Mouse (Mus musculus): ENCODE results near the gene Btg1. TPM values are rescaled to one million over a fixed set of nuclear protein-coding genes. Genes with fewer than 3 reads are reported as not detected.

The Btg1 gene
- polyA plus RNA-seq, 1 experiment from 2014 or later = 37.3 TPM

DNA sequence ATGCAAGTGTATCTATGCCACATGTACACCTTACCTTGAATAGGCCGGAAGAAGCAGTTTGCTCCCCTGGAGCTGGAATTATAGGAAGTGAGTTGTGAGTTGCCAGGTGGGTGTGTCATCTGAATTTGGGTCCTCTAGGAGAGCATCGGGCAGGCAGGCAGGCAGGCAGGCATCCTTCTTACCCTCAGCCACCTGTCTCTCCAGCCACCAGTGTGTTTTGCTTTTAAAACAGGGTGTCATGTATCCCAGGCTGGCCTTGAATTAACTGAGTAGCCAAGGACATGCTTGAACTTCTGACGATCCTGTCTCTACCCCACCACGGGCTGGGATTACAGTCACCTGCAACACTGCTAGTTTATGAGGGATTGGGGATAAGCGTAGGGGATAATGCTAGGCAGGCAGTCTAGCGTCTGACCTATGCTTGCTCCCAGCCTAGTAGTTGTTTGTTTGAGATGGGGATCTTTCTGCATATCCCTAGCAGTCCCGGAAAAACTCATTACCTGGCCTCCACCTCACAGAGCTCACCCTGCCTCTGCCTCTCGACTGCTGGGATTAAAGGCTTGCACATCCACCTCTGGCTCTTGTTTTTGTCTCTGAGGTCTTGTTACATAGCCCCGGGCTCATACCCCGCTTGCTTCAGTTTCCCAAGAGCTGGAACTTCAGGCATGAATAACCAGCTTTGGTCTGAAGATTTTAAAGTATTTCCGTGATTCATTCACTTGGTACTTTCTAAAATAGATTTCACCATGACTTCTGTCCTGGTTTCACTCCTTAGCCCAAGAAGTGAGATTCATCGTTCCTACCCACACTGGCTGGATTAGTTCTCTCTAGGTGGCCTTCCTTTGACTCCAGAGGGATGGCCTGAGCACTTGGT lies 15.7 kb downstream of the Btg1 start:
- ATAC-seq = no peak
- DNase-seq = no peak
- 69% methylated on average over 12 of the region's 12 CpGs for WGBS (ENCODE audit: insufficient replicate concordance)
- no peak overlapping the region for H3K4me3 ChIP-seq (ENCODE audit: low read depth, low read length)
- no peak overlapping the region for H3K4me2 ChIP-seq (ENCODE audit: low read depth, low read length)
- H3K9ac ChIP-seq (replicated peaks) = no peak overlapping the region
- H3K4me1 ChIP-seq (ENCODE audit: insufficient read depth) = peaks cover 6% of the 10 kb centered on the region; the same call in 1 of the 2 replicates
- H3K9me3 ChIP-seq (ENCODE audit: low read length) = no peaks in the 10 kb centered on the region
- 0 out of 2 replicates have a peak, but pooled peaks cover under 1% of the 10 kb centered on the region for H3K36me3 ChIP-seq (replicated peaks; ENCODE audit: insufficient read depth, low read length)
- TF ChIP-seq CTCF (IDR thresholded peaks at IDR 0.05; ENCODE audit: low read depth) = no peak
- TF ChIP-seq EP300 (IDR thresholded peaks at IDR 0.05; ENCODE audit: low read depth) = no peak
- H3K27ac ChIP-seq (ENCODE audit: low read depth) = no peak overlapping the region
- no peaks in the 10 kb centered on the region for H3K27me3 ChIP-seq (ENCODE audit: insufficient read depth, low read length)

DNA sequence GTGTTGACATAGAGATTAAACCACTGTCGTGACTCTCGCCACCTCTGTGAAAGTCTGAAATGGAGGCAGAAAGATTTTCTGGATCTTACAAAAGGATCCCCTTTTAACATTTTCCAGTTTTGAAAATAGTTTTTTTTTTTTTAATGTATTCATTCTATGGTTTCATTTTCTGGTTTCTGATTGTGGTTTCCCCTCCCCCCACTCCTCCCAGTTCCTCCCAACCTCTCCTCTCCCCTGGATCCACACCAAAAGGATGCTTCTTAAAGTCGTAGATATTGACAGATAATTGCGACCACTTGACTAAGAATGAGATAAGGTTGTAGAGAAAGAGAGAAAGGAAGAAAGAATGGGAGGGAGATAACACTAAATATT lies 16.3 kb downstream of the Btg1 start:
- H3K4me3 ChIP-seq (ENCODE audit: low read depth, low read length) = no peak overlapping the region
- H3K9me3 ChIP-seq (ENCODE audit: low read length) = no peaks in the 10 kb centered on the region
- peaks cover 6% of the 10 kb centered on the region; the same call in 1 of the 2 replicates for H3K4me1 ChIP-seq (ENCODE audit: insufficient read depth)
- no peak overlapping the region for H3K27ac ChIP-seq (ENCODE audit: low read depth)
- no peak overlapping the region for H3K4me2 ChIP-seq (ENCODE audit: low read depth, low read length)
- no peak overlapping the region for H3K9ac ChIP-seq (replicated peaks)
- TF ChIP-seq EP300 (IDR thresholded peaks at IDR 0.05; ENCODE audit: low read depth) (no peak), CTCF (IDR thresholded peaks at IDR 0.05; ENCODE audit: low read depth) (no peak)
- WGBS (ENCODE audit: insufficient replicate concordance) = 56% methylated on average over 4 of the region's 4 CpGs
- DNase-seq (no peak), ATAC-seq (no peak)
- H3K36me3 ChIP-seq (replicated peaks; ENCODE audit: insufficient read depth, low read length) = no peaks in the 10 kb centered on the region
- no peaks in the 10 kb centered on the region for H3K27me3 ChIP-seq (ENCODE audit: insufficient read depth, low read length)

DNA sequence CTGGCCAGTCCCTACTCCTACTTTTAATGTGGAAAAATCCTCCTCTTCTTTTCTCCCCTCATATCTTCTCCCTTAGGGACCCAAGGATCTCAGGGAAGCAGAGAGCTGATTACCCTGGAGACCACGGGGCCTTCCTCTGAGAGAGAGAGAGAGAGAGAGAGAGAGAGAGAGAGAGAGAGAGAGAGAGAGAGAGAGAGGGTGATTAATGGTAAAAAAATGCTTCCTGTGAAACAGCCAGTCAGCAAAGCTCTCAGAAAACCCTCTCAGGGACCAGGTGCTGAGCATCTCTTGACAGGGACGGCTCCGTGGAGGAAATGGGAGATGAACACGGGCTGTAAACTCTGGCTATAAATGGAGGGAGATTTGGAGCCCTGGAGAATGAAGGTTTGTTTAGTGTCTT lies 18.7 kb downstream of the Btg1 start:
- no peak for ATAC-seq
- no peak overlapping the region for H3K4me3 ChIP-seq (ENCODE audit: low read depth, low read length)
- H3K27ac ChIP-seq (ENCODE audit: low read depth) = no peak overlapping the region
- H3K9ac ChIP-seq (replicated peaks) = no peak overlapping the region
- H3K36me3 ChIP-seq (replicated peaks; ENCODE audit: insufficient read depth, low read length) = no peaks in the 10 kb centered on the region
- TF ChIP-seq EP300 (IDR thresholded peaks at IDR 0.05; ENCODE audit: low read depth) (no peak), CTCF (IDR thresholded peaks at IDR 0.05; ENCODE audit: low read depth) (no peak)
- H3K27me3 ChIP-seq (ENCODE audit: insufficient read depth, low read length) = no peaks in the 10 kb centered on the region
- no peak for DNase-seq
- peaks cover 4% of the 10 kb centered on the region; the same call in 1 of the 2 replicates for H3K4me1 ChIP-seq (ENCODE audit: insufficient read depth)
- 49% methylated on average over 4 of the region's 4 CpGs for WGBS (ENCODE audit: insufficient replicate concordance)
- H3K9me3 ChIP-seq (ENCODE audit: low read length) = no peaks in the 10 kb centered on the region
- no peak overlapping the region for H3K4me2 ChIP-seq (ENCODE audit: low read depth, low read length)

DNA sequence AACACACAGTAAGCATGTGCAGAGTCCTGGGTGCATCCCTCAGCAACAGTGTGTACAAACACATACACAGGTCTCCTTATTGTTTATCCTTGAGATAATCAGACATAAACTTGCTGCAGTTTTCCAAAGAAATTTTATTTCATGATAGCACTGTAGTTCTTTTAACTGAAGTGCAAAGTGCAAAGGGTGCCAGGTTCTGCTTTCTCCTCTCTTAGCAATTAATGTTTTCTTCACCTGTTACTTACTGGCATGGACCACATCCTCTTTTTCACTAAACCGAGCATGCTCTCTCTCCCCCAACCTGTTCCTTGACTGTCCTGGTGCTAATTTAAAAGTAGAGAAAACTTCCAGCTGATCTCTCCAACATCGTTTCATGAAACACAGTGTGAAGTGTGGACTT lies 21.7 kb downstream of the Btg1 start:
- Histone ChIP-seq H3K9me3 (ENCODE audit: low read length) (no peaks in the 10 kb centered on the region), H3K4me3 (ENCODE audit: low read depth, low read length) (no peak overlapping the region), H3K4me2 (ENCODE audit: low read depth, low read length) (no peak overlapping the region), H3K9ac (replicated peaks) (no peak overlapping the region), H3K4me1 (ENCODE audit: insufficient read depth) (no peaks in the 10 kb centered on the region), H3K27ac (ENCODE audit: low read depth) (no peak overlapping the region), H3K27me3 (ENCODE audit: insufficient read depth, low read length) (no peaks in the 10 kb centered on the region), H3K36me3 (replicated peaks; ENCODE audit: insufficient read depth, low read length) (no peaks in the 10 kb centered on the region)
- no peak for TF ChIP-seq EP300 (IDR thresholded peaks at IDR 0.05; ENCODE audit: low read depth)
- TF ChIP-seq CTCF (IDR thresholded peaks at IDR 0.05; ENCODE audit: low read depth) = no peak
- DNase-seq (no peak), ATAC-seq (no peak)
- WGBS (ENCODE audit: insufficient replicate concordance) = 62% methylated on average over 2 of the region's 2 CpGs

DNA sequence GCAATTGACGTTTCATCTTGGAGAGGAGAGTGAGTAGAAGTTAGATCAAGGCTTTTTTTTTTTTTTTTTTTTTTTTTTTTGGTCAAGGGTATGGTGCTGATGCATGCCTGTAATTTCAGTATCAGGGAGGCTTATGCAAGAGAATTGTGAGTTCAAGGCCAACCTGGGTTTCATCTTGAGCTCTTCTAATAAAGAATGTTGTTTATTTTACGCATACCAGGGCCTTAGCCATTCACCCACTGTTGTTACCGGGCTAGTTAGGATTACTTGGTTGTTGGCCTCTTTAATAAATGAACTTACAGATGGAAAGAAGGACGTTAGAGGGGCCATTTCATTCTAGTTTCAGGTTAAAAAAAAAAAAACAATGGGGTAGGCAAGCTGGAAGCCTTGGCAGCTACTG lies 25.2 kb downstream of the Btg1 start:
- ATAC-seq (no peak), DNase-seq (no peak)
- Histone ChIP-seq H3K9ac (replicated peaks) (no peak overlapping the region), H3K9me3 (ENCODE audit: low read length) (no peaks in the 10 kb centered on the region), H3K27ac (ENCODE audit: low read depth) (no peak overlapping the region), H3K4me1 (ENCODE audit: insufficient read depth) (peaks cover 9% of the 10 kb centered on the region), H3K36me3 (replicated peaks; ENCODE audit: insufficient read depth, low read length) (no peaks in the 10 kb centered on the region), H3K4me3 (ENCODE audit: low read depth, low read length) (no peak overlapping the region), H3K4me2 (ENCODE audit: low read depth, low read length) (no peak overlapping the region), H3K27me3 (ENCODE audit: insufficient read depth, low read length) (no peaks in the 10 kb centered on the region)
- no peak for TF ChIP-seq EP300 (IDR thresholded peaks at IDR 0.05; ENCODE audit: low read depth)
- TF ChIP-seq CTCF (IDR thresholded peaks at IDR 0.05; ENCODE audit: low read depth) = no peak
- WGBS (ENCODE audit: insufficient replicate concordance) = 66% methylated on average over 4 of the region's 4 CpGs

DNA sequence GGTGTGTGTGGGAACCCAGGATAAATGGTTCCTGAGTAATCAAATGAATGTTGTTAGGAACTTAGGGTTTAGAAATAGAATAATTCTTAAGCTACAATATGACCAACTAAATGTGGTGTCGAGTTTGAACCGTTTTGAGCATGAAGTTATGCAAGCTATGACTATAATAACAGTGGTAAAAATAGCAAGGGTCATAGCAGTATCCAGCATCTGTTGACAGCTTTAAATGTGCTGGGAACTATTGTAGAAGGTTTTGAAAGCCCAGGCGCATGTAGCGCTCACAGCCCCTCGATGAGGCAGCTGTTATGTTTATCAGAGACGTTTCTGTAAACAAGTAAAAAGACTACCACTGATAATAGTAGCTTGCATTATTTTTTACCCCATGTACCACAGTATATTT lies 25.9 kb downstream of the Btg1 start:
- Histone ChIP-seq H3K9ac (replicated peaks) (no peak overlapping the region), H3K36me3 (replicated peaks; ENCODE audit: insufficient read depth, low read length) (no peaks in the 10 kb centered on the region), H3K9me3 (ENCODE audit: low read length) (no peaks in the 10 kb centered on the region), H3K4me1 (ENCODE audit: insufficient read depth) (peaks cover 9% of the 10 kb centered on the region), H3K27me3 (ENCODE audit: insufficient read depth, low read length) (no peaks in the 10 kb centered on the region), H3K4me2 (ENCODE audit: low read depth, low read length) (no peak overlapping the region), H3K4me3 (ENCODE audit: low read depth, low read length) (no peak overlapping the region), H3K27ac (ENCODE audit: low read depth) (no peak overlapping the region)
- TF ChIP-seq EP300 (IDR thresholded peaks at IDR 0.05; ENCODE audit: low read depth) (no peak), CTCF (IDR thresholded peaks at IDR 0.05; ENCODE audit: low read depth) (no peak)
- 71% methylated on average over 6 of the region's 6 CpGs for WGBS (ENCODE audit: insufficient replicate concordance)
- DNase-seq = no peak
- ATAC-seq = no peak

Measured in liver, postnatal 0 days (tissue).